ENCODE assay signal across 8 mouse cellular contexts in the genomic region with DNA sequence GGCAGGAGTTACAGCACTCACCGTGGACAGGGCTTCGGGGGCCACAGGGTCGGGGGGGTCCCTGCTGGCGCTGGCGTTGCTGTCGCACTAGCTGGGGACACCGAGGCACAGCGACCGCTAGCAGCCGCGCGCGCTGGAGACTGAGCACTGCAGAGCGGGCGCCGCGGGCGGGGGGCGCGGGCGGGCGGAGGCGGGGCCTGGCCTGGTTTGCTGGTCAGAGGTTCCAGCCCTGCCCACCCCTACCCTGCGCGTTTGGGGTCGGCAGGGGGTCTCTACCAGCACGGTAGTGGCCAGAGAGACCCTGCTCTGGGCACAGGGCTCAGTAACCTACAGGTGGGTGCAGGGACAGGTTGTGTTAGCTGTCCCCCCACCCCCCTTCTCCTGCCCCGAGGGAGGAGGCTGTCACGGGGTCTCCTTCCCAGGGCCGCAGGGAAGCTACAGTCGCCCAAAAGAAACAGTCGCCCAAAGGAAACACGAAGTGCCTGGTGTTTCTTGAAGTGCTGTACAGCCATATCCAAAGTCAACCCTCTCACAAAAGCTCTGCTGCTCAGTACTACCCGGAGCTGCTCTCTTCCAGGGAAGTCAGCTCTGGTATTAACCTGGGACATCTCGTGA. TPM values are rescaled to one million over a fixed set of nuclear protein-coding genes. Genes with fewer than 3 reads are reported as not detected.
DNase-seq lines count a peak whose midpoint lies in the region; ATAC-seq and TF ChIP-seq lines count a peak whose summit lies in the region.

A gene (minus strand): TSS at position 225 of the 615 bp plus-strand sequence.

- peaks cover 9% of the 10 kb centered on the region; the same call in 1 of the 2 replicates for H3K4me1 ChIP-seq in embryonic facial prominence, embryonic 14.5 days (ENCODE audit: control insufficient read depth, insufficient read depth, low read length)
- H3K4me1 ChIP-seq in midbrain, embryonic 16.5 days (ENCODE audit: control insufficient read depth, insufficient read depth, low read length) = peaks cover 52% of the 10 kb centered on the region

- peak within 1 kb of the TSS; percentile 51 for H3K9ac ChIP-seq in embryonic facial prominence, embryonic 14.5 days (ENCODE audit: low read depth, low read length)
- H3K9ac ChIP-seq in midbrain, embryonic 16.5 days (ENCODE audit: low read depth, low read length) = peak within 1 kb of the TSS; percentile 53

- H3K36me3 ChIP-seq in embryonic facial prominence, embryonic 14.5 days (ENCODE audit: control insufficient read depth, insufficient read depth, low read length) = peaks cover 22% of the 10 kb centered on the region; the same call in 1 of the 2 replicates
- no peaks in the 10 kb centered on the region for H3K36me3 ChIP-seq in midbrain, embryonic 16.5 days (ENCODE audit: control insufficient read depth, insufficient read depth, low read length)

- DNase-seq in gastrocnemius, adult 2 months = no peak
- no peak for DNase-seq in gastrocnemius, adult 8-10 months (ENCODE audit: low spot score in 2 of 2)
- peak; percentile 35 for DNase-seq in CD4-positive helper T cell, adult 2 months (ENCODE audit: low read depth, low spot score)
- DNase-seq in embryonic facial prominence, embryonic 14.5 days (ENCODE audit: low spot score) = no peak
- DNase-seq in left cerebral cortex, postnatal 14 days (ENCODE audit: low spot score in 2 of 2) = no peak
- DNase-seq in spleen, adult 18-20 months = no peak
- DNase-seq in layer of hippocampus, adult 9-11 months = no peak

- ATAC-seq in embryonic facial prominence, embryonic 14.5 days (ENCODE audit: low read depth) = peak; percentile 46
- peak; percentile 2; the same call in 1 of the 2 replicates for ATAC-seq in midbrain, embryonic 16.5 days

- intact Hi-C loops in gastrocnemius, adult 2 months (cut with DNase I) = no loop called here
- intact Hi-C loops in left cerebral cortex, postnatal 14 days (cut with DNase I) = no loop called here

- whole genome bisulfite sequencing in embryonic facial prominence, embryonic 14.5 days = 5% methylated on average over 9 of the region's 35 CpGs
- WGBS in midbrain, embryonic 16.5 days = 3% methylated on average over 35 of the region's 35 CpGs

- no peaks in the 10 kb centered on the region for H3K9me3 ChIP-seq in embryonic facial prominence, embryonic 14.5 days (ENCODE audit: control insufficient read depth, low read length)
- no peaks in the 10 kb centered on the region for H3K9me3 ChIP-seq in midbrain, embryonic 16.5 days (replicated peaks; ENCODE audit: control insufficient read depth, low read length, poor library complexity, severe bottlenecking)

- H3K27me3 ChIP-seq in embryonic facial prominence, embryonic 14.5 days (replicated peaks; ENCODE audit: control insufficient read depth, insufficient read depth, low read length) = peaks cover 25% of the 10 kb centered on the region
- no peaks in the 10 kb centered on the region for H3K27me3 ChIP-seq in midbrain, embryonic 16.5 days (ENCODE audit: control insufficient read depth, insufficient read depth, low read depth, low read length)

- H3K27ac ChIP-seq in gastrocnemius, adult 2 months = no peak within 1 kb of the TSS
- no peak within 1 kb of the TSS for H3K27ac ChIP-seq in embryonic facial prominence, embryonic 14.5 days (replicated peaks; ENCODE audit: low read depth, low read length)
- no peak within 1 kb of the TSS for H3K27ac ChIP-seq in midbrain, embryonic 16.5 days (ENCODE audit: low read length)

- TF ChIP-seq CTCF in gastrocnemius, adult 2 months (IDR thresholded peaks at IDR 0.05) = no peak

- H3K4me2 ChIP-seq in embryonic facial prominence, embryonic 14.5 days (ENCODE audit: low read depth, low read length) = peak within 1 kb of the TSS; percentile 71
- peak within 1 kb of the TSS; percentile 67 for H3K4me2 ChIP-seq in midbrain, embryonic 16.5 days (ENCODE audit: low read length)

- H3K4me3 ChIP-seq in gastrocnemius, adult 2 months = peak within 1 kb of the TSS; percentile 37
- peak within 1 kb of the TSS; percentile 40 for H3K4me3 ChIP-seq in embryonic facial prominence, embryonic 14.5 days (ENCODE audit: low read depth, low read length)
- peak within 1 kb of the TSS; percentile 39 for H3K4me3 ChIP-seq in midbrain, embryonic 16.5 days (ENCODE audit: low read depth, low read length)

RNA-seq across cellular contexts. Expression of the gene that starts here (rescaled TPM):
- total RNA-seq in gastrocnemius, adult 2 months (2021) = under 1 TPM in 1 of 2 experiments, not detected in 1; 0.08 TPM
- not detected for total RNA-seq in gastrocnemius, adult 8-10 months (2022)
- 0.42 and 1.1 TPM in 2 replicates for polyA plus RNA-seq in embryonic facial prominence, embryonic 14.5 days (2014; fragmentation: Nextera tagmentation; extraction: Ambion mirVana)
- total RNA-seq in left cerebral cortex, postnatal 14 days (2021) = 10 to 100 TPM; 15.2 to 23.8 TPM
- 30.2 and 38.1 TPM in 2 replicates for polyA plus RNA-seq in midbrain, embryonic 16.5 days (2015; fragmentation: Nextera tagmentation; extraction: Ambion mirVana)

Comparison
In these comparisons a context has a peak if more than half of its experiments do, and no peak if none do; other contexts are left out.
1. RNA of the gene that starts here (total RNA-seq): 15.2 to 23.8 TPM in left cerebral cortex, postnatal 14 days; not detected in gastrocnemius, adult 8-10 months and 0.08 TPM in gastrocnemius, adult 2 months; every median in the first group is over 10 times any median in the second.
2. RNA of the gene that starts here (polyA plus RNA-seq): 30.2 to 38.1 TPM in midbrain, embryonic 16.5 days; 0.42 to 1.1 TPM in embryonic facial prominence, embryonic 14.5 days; every median in the first group is over 10 times any median in the second.
3. Peak in every context shown above with its lines, with median percentiles within 50 percentile points of each other: H3K4me3 ChIP-seq.